Mouse (Mus musculus) heart, postnatal 14 days (tissue): Measurements from ENCODE around the gene Wwox. TPM values are rescaled to one million over a fixed set of nuclear protein-coding genes. Genes with fewer than 3 reads are reported as not detected.

Experiments
- DNase-seq, 2 experiments: peaks; one replicate each; pipeline ENCODE4 v3.0.0; 2021 to 2022
- intact Hi-C: fragments of 180-260 bp; cut with DNase I; formaldehyde crosslinking; loops from one replicate; pipeline ENCODE4 v1.15.1; 2025
- total RNA-seq, 2 experiments: library from RNA; stranded (reverse); gene quantifications; 2 replicates each; pipeline ENCODE4 v1.2.3; 2021

Wwox gene
- total RNA-seq, 2 experiments from 2014 or later: 5.6 to 6.5 TPM

GRCm38 (mm10) chr8:114909146-114909545 is 469.7 kb downstream of the Wwox start:
- DNase-seq: no peak
- intact Hi-C loops: no loop called here

DNA sequence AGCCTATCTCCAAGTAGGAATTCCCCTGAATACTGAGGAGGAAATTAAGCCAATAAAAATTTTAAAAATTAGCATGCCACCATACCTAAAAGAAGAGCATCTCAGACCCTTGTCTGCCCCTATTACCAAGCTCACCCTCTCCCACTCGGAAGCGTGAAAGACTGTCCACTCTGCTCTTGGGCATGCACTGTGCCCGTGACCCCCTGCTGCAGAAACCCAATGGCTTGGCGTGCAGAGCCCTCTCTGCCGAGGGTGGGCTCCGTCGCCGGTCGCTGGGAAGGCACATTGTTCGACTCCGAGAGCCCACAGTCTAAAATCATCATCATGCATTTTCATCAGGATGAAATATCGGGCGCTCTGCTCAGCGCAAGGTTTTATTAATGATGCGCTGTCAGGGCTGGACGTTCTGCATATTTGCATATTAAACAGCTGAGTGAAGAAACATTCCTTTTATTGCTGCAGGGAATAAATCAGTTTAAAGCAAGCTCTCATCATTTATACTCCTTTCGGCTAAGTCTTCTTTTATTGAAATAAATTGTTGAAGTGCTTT is 471.7 kb downstream of the Wwox start:
- intact Hi-C loops: no loop called here
- no peak for DNase-seq

DNA sequence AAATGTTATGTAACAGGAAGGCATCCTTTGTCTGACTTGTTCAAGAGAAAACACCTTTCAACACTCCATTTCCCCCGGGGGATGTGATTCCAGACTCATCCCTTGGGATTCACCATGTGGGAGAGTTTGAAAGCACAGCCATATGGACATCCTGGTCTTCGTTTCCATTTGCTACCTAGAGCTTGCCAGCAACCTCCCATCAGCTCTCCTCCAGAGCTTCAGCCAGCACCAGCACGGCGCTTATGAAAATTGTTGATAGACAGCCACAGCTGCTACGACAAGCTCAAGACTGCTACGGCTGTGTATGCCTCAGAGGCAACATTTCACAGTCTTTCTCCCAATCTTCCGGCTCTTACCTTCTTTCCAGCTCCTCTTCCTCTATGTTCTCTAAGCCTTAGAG is 484.2 kb downstream of the Wwox start:
- intact Hi-C loops: no loop called here
- DNase-seq: peak; percentile 10 to 13

GRCm38 (mm10) chr8:114927412-114927811 is 488.0 kb downstream of the Wwox start:
- intact Hi-C loops: no loop called here
- DNase-seq: no peak

GRCm38 (mm10) chr8:114927917-114928316 is 488.5 kb downstream of the Wwox start:
- intact Hi-C loops: no loop called here
- DNase-seq: no peak

- DNase-seq: no peak
- intact Hi-C loops: no loop called here
These were observed 490.1 kb downstream of the Wwox start for GRCm38 (mm10) chr8:114929597-114929996.

- intact Hi-C loops: loop anchor here (2.0 kb wide), 1 partner anchor 777 kb away; no protein-coding TSS in a partner anchor
- no peak for DNase-seq
These were observed 492.7 kb downstream of the Wwox start for GRCm38 (mm10) chr8:114932071-114932630.

- intact Hi-C loops: loop anchor here (2.0 kb wide), 1 partner anchor 776 kb away; no protein-coding TSS in a partner anchor
- DNase-seq: peak; percentile 8 to 9
These were observed 493.8 kb downstream of the Wwox start for GRCm38 (mm10) chr8:114933248-114933647.

DNA sequence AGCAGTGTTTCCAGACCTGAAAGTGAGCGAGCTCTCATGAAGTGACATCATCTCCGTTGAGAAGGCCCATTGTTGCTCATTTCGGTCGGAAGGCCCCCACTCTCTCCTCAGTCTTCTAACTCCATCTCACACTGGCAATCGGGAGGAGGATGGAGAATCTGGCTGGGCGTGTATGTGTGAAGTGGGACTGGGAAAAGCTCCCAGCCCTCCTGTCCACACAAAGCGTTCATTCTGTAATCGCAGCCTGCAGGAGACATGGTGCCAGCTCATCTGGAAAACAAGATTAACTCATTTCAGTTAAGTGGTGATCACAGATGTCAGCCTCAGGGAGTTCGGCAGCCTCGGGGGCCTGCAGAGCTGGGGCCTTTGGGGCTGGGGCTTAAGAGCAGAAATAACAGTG is 497.4 kb downstream of the Wwox start:
- intact Hi-C loops: no loop called here
- peak; percentile 8 to 22 for DNase-seq

GRCm38 (mm10) chr8:114939338-114939737 is 499.9 kb downstream of the Wwox start:
- no peak for DNase-seq
- intact Hi-C loops: no loop called here

GRCm38 (mm10) chr8:114941096-114941495 is 501.6 kb downstream of the Wwox start:
- DNase-seq: no peak
- intact Hi-C loops: no loop called here

DNA sequence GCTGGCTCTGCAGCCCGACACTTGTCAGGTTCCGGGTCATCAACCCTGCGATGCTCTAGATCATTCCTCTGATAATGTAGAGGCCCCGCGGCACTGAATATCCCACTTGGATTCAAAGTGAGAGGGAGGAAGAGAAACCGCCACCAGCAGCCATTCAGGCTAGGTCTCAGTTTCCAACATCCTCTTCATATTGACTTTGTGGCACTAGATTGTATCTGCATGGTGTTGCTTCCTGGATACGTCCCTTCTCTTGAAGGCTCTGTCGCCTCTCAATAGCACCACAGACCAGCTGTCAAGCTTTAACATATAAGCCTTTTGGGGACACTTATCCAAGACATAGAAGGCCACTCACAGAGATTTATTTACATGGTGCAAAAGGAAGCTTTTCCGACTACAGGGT is 502.2 kb downstream of the Wwox start:
- no peak for DNase-seq
- intact Hi-C loops: no loop called here

- no peak for DNase-seq
- intact Hi-C loops: no loop called here
These were observed 508.5 kb downstream of the Wwox start for GRCm38 (mm10) chr8:114947921-114948320.

GRCm38 (mm10) chr8:114956377-114957168 is 517.1 kb downstream of the Wwox start:
- intact Hi-C loops: no loop called here
- no peak for DNase-seq

DNA sequence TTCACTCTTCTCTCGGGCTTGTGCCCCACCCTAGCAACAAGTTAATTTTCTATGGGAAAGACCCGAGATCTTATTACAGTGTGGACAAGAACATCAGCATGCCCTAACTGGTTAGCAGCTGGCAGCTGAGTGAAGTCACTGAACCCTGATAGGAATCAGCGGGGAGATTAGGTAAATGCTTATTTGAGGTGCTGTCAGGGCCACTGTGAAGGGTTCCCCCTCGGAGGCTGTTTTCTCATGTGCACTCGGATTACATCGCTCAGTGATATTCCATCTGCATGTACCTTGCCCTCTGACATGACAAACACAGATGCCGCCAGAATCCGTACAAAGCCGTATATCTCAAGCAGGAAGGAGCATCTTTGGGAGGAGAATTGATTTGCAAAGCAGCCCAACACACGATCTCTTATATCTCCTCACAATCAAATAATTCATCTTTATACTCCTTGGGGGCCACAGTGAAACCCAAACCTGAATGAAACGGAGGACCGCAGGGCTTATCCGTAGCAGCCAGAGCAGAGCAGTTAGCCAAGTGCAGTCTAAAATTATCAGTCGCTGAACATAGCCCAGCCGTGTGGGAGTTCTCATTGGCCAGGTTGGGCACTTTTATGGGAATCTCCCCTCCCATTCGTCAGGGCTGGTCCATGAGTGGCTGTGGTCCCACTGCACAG is 519.1 kb downstream of the Wwox start:
- no peak for DNase-seq
- intact Hi-C loops: no loop called here

DNA sequence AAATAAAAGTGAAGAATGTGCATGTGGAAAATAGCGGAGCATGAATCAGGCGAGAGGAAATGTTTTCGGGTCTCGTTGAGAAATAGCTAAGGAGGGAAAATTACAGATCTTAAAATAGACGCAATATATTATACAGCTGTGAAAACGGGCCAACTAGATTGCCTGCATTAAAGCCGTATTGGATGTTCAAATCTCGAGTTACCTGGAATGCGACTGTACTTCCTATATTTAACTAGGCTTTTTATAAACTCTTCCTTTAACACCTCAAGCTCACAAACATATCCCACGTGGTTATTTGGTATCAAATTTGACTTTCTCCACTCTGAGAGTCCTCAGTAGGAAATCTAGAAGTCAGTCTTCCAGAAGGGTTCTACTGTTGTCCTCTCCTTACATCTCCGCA is 520.0 kb downstream of the Wwox start:
- intact Hi-C loops: no loop called here
- no peak for DNase-seq

DNA sequence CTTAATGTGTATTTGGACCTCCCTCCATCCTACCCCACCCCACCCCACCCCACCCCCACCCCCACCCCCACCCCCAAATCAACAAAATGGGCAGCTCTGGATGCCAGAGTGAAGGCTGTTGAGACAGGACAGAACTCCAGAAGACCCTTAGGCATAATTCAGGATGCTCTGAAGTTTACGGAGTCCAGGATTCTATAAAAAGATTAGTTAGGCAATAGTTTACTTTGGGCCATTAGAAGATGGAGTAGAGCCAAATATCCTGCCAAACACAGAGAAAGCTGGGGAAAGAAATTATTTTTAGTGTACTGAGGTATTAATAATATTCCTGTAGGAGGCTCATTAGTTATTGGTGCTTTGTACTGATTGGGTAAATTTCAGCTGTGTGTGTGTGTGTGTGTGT is 523.0 kb downstream of the Wwox start:
- intact Hi-C loops: no loop called here

DNA sequence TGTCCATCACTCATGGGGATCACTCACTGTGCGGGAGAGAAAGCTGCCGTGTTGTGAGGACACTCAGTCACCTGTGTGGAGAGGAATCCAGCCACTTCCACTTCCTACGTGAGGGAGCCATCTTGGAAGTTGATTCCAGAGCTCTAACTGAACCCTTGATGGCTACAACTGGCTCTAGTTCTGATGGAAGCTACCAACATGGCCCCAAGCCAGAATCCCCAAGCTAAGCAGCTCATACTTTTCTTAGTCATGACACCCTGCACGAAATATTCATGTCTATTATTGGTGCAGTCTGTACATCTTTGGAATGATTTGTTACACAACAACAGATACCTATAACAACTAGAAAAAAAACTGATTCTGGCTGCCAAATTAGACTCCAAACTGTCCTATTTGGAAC is 523.8 kb downstream of the Wwox start:
- intact Hi-C loops: no loop called here
- no peak for DNase-seq

More for the DNA sequence above, 523.0 kb downstream of the Wwox start:
- no peak for DNase-seq

DNA sequence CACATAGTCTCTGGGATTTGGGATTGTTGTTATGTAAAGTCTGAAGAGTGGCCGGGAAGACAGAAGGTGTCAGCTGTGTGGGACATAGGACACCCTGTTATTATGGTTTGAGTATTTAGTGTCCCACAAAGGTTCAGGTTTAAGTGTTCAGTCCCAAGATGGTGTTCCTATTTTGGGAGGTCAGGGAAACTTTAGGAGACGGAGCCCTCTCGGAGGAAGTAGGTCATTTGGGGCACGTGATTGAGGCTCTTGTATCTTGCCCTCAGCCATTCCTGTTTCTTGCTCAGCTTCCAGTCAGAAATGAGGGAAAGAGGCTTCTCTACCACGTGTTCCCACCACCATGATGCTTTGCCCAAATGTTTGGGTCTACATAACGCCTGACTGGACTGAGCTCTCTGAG is 524.8 kb downstream of the Wwox start:
- intact Hi-C loops: no loop called here
- no peak for DNase-seq

DNA sequence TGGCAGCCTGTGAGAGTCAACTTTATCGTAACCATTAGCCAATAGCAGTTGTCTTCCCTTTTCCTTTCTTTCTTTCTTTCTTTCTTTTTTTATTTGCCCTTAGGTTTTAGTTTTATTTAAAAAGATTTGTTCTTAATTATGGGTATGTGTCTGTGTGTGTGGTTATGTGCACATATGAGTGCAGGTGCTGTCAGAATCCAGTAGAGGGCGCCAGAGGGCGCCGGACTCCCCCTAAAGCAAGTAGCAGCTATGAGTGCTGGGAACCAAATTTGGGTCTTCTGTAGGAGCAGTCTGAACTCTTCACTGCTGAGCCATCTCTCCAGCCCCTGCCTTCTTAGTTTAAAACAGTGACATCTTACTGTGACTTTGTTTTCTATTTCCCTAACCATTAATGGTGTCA is 529.4 kb downstream of the Wwox start:
- intact Hi-C loops: no loop called here
- DNase-seq: no peak

GRCm38 (mm10) chr8:114971378-114971777 is 531.9 kb downstream of the Wwox start:
- intact Hi-C loops: loop anchor here (1.0 to 10.0 kb wide), 4 partner anchors 200 to 733 kb away; partner anchors contain the start of gene Maf
- peak; percentile 70 to 86 for DNase-seq
